Mouse (Mus musculus): ENCODE data around the gene Frmd4b.
"Not testable (repeated sequence)": the region's sequence is repeated elsewhere in the genome, so short reads cannot be mapped to it uniquely, and the experiment has no call there.

The Frmd4b gene

DNA sequence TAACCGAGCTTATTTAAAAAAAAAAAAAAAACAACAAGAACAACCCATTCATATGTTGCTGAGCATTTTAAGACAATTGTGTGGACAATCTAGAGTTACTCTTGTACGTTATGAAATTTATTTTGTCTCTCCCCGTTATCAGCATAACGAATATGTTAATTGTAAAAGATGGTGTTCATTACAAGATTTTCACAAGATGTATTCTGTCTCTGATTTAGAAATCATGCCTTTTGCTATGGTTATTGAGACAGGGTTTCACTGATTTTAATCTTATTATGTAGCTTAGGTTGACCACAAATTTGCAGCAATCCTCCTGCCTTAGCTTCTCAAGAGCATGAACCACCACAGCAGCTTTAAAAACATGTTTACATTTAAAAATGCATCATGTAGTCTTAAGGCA is 327.5 kb downstream of the Frmd4b start:
- no peak for DNase-seq (ENCODE audit: low spot score)

DNA sequence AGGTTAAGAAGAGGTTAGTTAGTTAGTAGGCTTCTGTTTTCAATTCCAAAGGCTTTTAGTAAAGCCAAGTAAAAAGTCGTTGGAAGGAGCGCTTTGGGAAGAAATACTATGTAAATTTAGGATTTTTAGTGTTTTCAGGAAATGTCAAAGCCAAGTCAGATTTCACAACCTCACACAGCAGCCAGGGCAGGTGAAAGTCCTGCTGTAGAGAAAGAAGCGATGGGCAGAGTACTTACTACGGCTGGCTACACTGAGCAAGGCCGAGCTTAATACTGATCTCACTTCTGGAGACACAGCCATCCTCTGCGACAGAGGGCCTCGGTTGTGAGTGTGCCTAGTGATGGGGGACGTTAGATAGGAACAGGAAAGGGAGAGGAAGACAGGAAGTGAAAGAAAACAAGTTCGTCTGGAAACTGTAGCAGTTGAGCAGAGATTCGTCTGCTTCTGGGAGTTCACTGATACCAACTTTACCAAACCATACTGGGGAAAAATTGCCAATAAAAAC is 328.0 kb downstream of the Frmd4b start:
- no peak for DNase-seq (ENCODE audit: low spot score)

DNA sequence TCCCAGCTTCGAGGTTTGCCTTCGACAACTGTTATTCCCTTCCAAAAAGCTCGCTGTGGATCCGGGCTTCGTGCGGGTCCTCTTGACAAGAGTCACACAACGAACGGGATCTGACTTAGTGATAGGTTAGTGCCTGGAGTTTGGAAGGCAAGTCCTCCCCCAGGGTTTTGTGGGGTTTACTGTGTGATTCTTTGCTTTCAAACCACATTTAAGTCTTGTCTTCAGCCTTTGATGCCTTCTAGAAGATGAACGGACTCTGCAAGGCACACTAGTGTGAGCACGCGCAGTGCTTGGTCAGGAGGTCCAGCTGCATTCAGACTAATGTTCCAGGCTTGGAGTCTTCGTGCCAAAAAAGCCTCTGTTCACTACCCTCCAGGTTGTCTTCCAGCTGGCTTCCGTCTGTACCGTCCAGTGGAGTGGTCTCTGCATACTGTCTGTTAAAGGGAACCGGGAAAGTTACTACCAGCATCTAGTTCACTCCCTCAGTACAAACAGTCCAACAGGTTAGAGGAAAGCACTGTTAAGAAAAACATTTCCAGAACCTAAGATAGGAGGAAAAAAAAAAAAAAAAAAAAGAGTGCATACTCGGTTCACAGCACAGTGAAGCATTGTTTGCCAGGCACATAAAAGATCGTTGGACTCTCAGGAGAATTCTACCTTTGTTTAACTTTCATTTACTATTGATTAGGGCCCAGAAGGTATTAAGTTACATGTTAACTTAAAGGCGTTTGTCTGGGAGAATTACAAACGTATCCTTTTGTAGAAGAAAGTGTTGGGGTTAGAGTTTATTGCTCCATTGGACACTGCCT is 329.1 kb downstream of the Frmd4b start:
- DNase-seq (ENCODE audit: low spot score): no peak

DNA sequence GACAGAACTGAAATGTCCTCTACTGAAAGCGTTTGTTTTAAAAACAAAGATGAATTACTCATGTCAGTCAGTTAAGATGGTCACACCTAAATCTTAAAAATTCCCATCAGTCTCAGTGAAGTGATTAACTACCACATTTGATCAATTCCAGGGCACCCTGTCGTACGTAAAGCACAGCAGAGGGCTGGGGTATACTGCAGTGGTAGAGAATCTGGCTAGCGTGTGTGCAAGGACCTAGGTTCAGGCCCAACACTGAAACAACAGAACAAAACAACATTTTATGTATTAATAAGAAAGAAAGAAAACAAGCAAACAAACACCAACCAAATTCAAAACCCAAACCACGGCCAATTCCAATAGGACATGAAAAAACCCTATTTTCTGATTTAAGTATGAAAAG is 331.0 kb downstream of the Frmd4b start:
- no peak for DNase-seq (ENCODE audit: low spot score)

DNA sequence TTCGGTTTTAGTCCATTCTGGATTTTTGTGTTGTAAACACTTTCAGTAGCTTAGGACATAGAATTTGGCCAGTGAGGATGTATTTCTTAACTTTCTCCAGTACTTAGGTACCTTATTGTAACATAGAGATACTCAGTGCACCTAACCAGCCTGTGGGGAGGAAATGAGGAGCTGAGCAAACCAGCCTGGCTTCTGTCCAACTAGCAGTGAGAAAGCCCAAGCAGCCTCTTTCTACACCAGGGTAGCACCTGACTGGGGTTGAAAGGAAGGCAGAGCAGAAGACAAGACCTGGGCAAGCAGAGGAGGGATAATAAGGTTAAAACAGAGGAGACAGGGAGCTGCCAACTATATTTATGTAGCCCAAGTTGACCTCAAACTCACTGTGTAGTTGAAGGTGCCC is 333.7 kb downstream of the Frmd4b start:
- DNase-seq (ENCODE audit: low spot score): no peak

DNA sequence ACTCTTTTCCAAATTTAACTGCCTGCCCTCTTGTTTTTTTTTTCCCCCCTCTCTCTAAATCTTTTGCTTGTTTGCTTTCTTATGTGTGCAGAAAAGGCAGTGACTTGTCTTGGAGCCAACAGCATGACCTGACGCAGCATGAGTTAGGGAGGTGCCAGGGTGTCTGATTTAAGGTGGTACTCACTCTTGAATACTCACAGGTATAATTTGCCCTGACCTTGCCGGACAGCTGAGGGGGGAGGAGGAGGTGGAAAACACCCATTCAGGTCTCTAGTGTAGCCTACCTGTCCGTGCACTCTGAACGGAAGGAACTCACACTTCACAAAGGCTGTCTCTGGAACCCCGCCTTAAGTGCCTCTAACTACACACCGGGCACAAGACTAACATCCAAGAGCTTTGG is 338.5 kb downstream of the Frmd4b start:
- no peak for DNase-seq (ENCODE audit: low spot score)

DNA sequence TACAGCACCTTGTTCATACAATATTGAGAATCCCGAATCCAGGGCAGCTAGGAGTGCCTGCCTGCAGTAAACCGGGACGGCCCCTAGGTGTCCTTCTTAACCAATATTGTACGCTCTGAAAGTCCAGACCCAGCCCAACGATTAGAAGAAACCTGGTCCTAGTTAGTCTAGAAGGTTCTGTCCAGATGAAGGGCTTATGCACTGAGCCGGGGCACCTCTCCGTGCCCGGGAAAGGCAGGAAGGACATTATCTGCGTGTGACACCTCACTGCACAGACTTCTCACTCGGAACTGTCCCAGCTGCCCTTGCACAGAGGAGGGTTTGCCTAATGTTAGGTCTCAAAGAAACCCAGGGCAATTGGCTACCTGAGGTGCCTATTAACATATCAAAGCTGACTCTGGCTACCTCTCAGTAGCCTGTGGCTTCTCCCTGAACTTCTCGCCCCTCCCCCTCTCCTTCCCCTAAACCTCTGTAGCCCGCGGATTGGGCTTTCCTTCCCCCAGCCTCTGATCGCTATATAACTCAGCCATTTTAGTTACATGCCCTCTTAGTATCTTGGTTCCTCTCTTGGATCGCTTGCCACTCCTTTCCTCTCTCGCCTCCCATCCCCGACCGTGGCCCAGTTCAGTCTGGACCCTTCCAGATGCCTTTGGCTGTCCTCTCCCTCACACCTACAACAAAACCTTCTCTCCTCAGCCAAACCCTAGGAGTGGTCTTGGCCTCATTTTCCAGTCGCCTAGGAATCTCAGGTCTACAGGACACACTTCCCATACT is 339.1 kb downstream of the Frmd4b start:
- DNase-seq (ENCODE audit: low spot score): peak; percentile 87

DNA sequence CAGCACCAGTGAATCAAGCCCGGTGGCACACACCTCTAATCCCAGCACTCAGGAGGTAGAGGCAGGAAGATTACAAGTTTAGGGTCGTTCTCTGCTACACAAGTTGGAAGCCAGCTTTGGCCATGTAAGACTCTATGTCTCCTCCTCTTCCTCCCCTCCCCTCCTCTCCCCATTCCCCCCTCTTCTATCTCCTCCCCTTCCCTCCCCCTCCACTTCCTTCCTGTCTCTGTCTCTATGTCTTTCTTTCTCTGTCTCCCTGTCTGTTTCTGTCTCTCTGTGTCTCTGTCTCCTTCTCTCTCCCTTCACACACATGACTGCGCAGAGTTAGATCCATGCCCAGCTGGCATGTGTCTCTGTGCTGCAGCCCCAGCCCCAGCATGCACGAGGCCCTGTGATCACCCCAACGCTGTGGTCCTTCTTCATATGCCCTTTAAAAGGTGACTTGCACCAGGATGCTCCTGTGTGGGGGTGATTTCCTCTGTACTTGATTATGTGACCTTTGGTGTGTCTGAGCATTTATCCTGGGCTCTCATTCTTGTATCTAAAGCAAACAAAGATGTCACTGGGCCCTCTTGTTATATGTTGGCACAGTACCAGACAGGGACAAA is 340.3 kb downstream of the Frmd4b start:
- no peak for DNase-seq (ENCODE audit: low spot score)

DNA sequence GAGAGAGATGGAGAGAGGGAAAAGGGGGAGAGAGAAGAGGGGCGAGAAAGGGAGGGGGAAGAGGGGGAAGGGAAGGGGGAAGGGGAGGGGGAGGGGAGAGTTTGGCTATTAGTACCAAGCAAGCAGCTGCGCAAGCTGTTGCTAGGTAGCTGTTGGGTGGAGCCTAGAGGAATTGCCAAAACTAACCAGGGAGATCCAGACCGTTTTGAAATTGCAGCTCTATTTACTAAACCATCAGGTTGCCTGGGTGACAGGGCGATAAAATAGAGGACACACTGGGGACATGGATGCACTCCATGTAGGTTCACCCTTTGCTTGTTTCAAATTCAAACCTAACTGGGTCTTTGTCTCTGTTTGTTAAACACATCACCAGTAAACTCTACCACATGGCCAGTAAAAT is 341.0 kb downstream of the Frmd4b start:
- DNase-seq (ENCODE audit: low spot score): no peak

DNA sequence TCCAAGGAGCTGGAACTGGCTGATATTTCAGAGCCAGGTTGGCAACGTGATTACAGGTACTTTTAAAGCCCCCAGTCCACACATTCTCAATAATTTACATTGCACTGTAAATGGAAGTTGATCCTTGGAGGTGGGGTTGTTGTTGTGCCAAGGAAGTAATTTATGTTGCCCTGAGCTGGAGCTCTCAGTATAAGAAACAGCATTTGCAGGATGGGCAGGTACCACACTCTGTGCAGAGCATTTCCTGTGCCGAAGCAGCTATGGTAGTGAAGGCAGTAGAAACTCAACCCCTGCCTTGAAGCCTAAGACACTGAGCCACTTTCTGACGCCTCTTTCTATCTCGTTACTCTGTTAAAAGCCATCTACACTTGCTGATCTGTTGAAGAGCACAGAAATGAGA is 341.6 kb downstream of the Frmd4b start:
- DNase-seq (ENCODE audit: low spot score): no peak

DNA sequence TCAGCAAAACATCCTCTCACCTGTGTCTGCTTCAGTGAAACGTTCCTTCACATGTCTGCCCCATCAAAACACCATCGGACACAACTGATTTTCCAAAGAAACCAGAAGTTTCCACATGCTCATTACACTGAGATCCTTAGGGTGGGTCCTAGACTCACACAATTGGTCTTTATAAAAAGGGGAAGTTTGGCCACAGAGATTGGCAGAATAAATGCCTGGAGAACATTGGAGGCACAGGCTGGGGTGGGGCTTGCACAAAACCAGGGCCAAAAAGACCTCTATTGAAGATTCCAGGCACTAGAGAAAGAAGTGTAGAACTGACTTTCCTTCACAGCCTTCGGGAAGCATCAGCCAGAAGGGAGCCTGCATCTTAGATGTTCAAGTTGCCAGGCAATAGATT is 343.6 kb downstream of the Frmd4b start:
- DNase-seq (ENCODE audit: low spot score): no peak

DNA sequence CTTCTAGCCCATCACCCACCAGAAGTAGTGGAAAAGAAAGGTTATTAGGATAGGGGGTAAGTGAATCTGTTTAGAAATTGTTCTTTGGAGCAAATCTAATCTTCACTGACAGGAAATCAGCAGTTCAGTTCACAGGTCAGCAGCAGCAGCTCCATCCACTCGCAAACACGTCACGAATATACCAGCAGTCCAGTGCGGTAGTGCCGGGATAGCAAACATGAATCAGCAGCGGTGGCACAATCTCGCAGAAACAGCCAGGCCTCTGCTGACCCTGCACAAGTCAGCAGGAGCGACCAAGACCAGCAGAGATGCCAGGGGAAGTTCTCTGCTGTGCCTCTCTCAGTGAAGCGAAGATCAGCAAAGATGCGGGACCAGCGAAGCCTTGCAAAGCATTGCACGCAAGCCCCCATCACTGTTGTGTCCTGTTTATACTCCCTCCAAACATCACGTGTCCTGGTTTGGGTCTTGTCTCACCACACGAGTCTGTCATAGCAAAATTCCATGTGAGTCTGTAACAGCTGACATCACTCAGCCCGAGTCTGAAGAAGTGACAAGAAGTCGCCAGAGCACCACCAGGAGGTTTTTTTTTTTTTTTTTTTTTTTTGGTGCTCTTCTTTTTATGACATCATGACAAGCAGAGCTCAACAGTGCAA is 344.2 kb downstream of the Frmd4b start:
- DNase-seq (ENCODE audit: low spot score): no peak

DNA sequence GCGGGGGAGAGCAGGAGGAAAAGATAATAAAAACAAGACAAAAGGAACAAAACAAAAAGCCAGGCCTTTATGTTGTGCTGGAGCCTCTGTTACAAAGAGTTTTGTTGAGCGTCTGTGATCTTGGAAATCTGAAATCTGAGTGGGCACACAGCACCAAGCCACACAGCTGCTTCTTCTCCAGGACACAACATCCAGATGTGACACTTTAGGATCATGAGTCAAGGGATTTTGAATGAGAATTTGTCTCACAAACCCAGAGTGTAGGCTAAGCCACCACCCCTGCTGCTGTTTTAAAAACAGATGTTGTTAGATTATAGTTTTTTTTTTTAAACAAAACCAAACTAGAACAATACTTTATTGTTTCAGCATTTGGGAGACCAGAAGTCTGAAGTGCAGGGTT is 345.0 kb downstream of the Frmd4b start:
- no peak for DNase-seq (ENCODE audit: low spot score)

DNA sequence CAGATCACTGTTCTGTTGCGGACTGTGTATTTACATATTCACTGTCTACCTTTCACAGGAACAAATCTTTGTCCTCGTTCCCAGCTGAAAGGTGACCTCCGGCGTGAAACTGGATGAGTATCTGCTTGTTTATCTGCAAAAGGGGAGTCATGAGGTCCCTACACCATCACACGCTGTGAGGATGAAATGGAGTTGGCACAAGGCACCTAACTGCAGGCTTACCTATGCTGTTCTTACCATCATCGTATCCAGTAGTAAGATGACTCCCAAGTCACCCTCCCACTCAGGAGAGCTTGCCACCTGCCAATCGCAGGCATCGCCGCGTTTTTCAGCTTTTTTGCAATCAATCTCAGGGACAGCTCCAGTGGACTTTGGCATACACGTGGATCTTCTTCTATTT is 347.7 kb downstream of the Frmd4b start:
- no peak for DNase-seq (ENCODE audit: low spot score)

DNA sequence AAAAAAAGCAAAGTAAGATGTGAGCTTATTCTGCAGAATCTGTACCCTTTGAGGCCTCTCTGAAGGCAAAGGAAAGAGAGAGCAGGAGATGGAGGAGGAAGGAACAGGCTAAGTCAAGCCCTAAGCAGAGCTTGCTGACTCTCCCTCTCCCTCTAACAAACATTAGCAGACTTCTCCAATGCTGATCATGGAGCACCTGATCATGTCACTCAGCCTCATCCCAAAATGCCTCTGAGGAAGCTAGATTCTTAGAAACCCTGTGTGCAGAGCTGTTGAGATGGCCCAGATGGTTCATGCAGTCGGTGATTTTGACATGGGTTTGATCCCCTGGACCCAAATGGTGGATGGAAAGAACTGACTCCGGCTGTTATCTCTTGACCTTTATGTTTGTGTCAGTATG is 350.2 kb downstream of the Frmd4b start:
- DNase-seq (ENCODE audit: low spot score): no peak

DNA sequence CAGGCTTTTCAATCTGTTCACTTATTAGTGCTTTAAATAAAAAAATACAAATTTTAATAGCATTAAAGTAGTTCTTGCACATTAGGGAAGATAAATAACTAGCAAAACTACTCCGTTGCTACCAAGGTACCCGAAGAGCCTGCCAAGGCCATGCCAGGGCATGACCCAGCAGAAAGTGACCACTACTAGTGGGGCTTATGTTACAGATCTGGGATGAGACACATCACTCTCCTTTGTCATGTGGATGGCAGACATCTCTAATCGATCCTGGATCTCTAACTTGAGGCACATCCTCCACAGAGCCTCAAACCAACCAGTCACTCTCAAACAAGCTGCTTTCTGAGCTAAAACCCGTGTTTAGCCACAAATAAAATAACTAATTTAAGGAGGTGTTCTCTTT is 350.7 kb downstream of the Frmd4b start:
- DNase-seq (ENCODE audit: low spot score): no peak

DNA sequence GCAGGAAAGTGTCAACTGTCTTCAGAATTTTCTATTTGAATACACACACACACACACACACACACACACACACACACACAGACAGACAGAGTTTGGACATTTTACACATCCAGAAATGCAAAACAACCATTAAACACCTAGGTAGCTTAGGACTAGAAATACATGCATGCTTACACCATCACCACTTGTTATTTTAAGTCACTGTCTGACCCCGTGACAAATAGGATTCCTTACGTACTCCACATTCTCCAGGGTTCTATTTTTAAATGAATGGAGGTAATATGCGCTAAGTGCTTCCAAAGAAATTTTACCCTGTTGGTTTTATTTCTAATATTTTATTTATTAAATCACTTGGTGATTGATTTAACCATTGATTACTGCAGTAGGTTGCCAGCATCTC is 351.6 kb downstream of the Frmd4b start:
- DNase-seq (ENCODE audit: low spot score): no peak

DNA sequence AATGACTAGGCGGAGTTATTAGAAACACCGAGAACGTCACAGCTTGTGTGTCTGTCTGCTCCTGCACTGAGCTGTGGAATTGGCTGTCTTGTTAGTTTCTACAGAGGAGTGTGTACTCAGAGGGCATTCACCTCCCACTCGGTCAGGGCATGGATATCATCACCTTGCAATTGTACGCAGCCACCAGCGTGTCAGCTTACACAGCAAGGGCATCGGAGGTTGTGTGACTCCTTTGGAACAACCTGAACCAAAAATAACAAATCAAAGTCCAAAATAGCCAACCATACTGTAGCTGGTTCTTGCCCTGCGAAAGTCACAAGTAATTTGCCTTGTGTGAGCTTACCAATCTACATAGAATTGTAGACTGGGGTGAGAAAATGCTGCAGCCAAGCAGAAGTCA is 352.1 kb downstream of the Frmd4b start:
- DNase-seq (ENCODE audit: low spot score): no peak

DNA sequence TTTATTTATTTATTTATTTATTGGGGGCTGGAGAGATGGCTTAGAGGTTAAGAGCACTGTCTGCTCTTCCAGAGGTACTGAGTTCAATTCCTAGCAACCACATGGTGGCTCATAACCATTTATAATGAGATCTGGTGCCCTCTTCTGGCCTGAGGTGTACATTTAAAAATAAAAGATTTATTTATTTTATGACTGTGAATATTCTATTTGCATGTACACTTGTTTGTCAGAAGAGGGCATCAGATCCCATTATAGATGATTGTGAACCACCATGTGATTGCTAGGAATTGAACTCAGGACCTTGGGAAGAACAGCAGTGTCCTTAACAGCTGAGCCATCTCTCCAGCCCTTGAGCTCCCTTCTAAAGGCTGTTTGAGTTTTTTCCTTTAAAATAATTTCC is 353.6 kb downstream of the Frmd4b start:
- not testable (repeated sequence) for DNase-seq (ENCODE audit: low spot score)

DNA sequence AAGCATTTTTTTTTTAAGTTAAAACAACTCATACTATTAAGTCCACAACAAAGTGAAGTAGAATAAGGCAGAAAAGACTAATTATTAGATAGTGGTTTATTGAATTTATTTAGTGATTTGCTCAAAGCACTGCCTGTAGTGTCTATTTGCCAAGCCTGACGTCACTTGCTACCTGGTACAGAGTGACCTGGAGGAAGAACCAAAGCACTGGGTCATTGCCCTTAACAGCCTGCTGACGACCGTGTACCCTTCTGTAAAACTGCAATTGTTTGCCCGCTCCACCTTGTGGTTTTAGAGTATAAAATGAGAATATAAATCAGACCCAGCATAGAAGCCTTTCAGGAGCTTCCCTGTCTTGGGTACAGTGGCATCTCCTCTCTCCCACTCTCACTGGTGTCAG is 355.1 kb downstream of the Frmd4b start:
- DNase-seq (ENCODE audit: low spot score): no peak

DNA sequence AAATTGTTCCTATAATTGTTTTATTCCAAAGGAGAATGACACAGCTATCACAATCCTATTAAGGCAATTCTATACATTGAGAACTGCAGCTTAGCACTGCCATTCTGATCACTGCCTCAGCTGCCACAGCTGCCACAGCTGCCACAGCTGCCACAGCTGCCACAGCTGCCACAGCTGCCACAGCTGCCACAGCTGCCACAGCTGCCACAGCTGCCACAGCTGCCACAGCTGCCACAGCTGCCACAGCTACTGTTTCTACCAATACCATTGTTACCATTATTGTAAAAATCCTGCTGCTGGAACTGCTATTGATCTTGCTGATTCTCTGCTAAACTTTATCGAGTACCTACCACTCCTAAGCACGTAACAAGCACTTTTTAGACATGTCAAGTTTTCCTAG is 357.4 kb downstream of the Frmd4b start:
- not testable (repeated sequence) for DNase-seq (ENCODE audit: low spot score)

DNA sequence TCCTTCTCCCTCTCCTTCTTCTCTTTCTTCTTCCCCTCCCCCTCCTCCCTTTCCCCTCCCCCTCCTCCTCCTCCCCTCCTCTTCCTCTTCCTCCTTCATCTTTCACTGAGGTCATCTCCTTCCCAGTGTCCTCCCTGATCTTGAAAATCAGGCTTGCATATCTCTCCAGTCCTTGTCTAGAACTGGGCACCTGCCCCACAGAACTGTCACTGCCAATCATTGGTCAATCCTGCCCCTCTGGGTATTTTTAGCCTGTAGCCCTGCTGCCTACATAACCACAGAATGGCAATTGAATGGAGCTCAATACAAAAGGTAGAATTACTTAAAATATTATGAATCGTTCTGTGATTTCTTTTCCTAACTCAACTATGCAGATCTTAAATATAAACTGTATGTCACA is 358.9 kb downstream of the Frmd4b start:
- no peak for DNase-seq (ENCODE audit: low spot score)

Measured in embryo, embryonic 10 days (tissue).